ENCODE assay signal across 12 mouse cellular contexts in the genomic region with DNA sequence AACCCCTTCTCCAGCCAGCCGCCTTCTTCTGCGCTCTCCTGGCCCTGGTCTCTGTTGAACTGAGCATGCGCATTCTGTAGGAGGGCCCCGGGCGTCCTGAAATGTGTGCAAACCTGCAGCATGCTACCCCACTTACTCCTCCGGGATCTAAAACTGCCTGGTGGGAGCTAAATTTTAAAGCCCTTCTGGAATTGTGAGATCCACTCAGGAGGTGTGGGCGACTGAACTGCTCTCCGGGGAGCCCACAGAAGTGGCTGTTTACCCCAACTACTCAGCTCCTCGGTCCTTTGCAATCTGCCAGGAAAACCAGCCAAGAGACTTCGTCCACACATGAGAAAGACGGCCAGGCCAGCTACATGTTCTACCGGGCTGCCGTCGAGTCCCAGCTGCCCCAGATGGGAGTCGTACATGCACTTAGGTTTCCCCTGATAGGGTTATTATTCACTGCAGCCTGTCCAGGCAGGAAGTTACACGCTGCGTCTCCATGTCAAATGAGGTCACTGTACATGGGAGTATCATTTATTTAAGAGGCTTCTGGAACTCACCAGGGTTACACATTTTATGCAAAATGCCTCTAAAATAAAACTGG. TPM values are rescaled to one million over a fixed set of nuclear protein-coding genes. Genes with fewer than 3 reads are reported as not detected.
DNase-seq lines count a peak whose midpoint lies in the region; TF ChIP-seq lines count a peak whose summit lies in the region.
"Had no signal": no experiment of that assay in that cellular context is flagged by ENCODE, and none has a peak within 500 bp of the region (broad histone marks: within the 10 kb centered on the region; RNA-seq: fewer than 3 reads in every experiment).

No protein-coding gene starts in this region.

- DNase-seq in layer of hippocampus, adult 2 months (ENCODE audit: low spot score in 2 of 2), result peak; percentile 67 to 78
- DNase-seq in layer of hippocampus, postnatal 10 days (ENCODE audit: low spot score in 2 of 2), result no peak
- peak; percentile 64 for DNase-seq in gastrocnemius, adult 2 months
- peak; percentile 50 for DNase-seq in heart, postnatal 25 days (ENCODE audit: low spot score)
- peak; percentile 84 to 87 for DNase-seq in left cerebral cortex, postnatal 36 days (ENCODE audit: low spot score in 2 of 2)
- DNase-seq in limb, embryonic 10.5 days (ENCODE audit: low spot score), result no peak
- no peak for DNase-seq in testis, postnatal 14 days (ENCODE audit: low spot score)
- DNase-seq in cerebellum, adult 11 months, result no peak
- DNase-seq: adrenal gland, adult 2 months; lung, adult 18-20 months had no signal

- H3K4me1 ChIP-seq in limb, embryonic 10.5 days, result peaks cover 8% of the 10 kb centered on the region
- H3K4me1 ChIP-seq: embryonic facial prominence, embryonic 12.5 days; hindbrain, embryonic 15.5 days had no signal

- no peak overlapping the region for H3K4me3 ChIP-seq in layer of hippocampus, adult 2 months
- peak overlapping the region; percentile 19 for H3K4me3 ChIP-seq in gastrocnemius, adult 2 months
- H3K4me3 ChIP-seq in limb, embryonic 10.5 days, result no peak overlapping the region
- H3K4me3 ChIP-seq: embryonic facial prominence, embryonic 12.5 days; hindbrain, embryonic 15.5 days had no signal

- no peaks in the 10 kb centered on the region for H3K27me3 ChIP-seq in limb, embryonic 10.5 days (ENCODE audit: low read depth, poor library complexity, severe bottlenecking)
- H3K27me3 ChIP-seq: embryonic facial prominence, embryonic 12.5 days; hindbrain, embryonic 15.5 days had no signal

- no peaks in the 10 kb centered on the region for H3K36me3 ChIP-seq in limb, embryonic 10.5 days
- H3K36me3 ChIP-seq: embryonic facial prominence, embryonic 12.5 days had no signal

- intact Hi-C loops in gastrocnemius, adult 2 months (cut with DNase I), result no loop called here
- intact Hi-C loops in heart, postnatal 25 days (cut with DNase I), result no loop called here
- intact Hi-C loops in left cerebral cortex, postnatal 36 days (cut with DNase I), result no loop called here

- 82% methylated on average over 17 of the region's 17 CpGs for WGBS in limb, embryonic 10.5 days

- H3K9me3 ChIP-seq in limb, embryonic 10.5 days (replicated peaks), result no peaks in the 10 kb centered on the region
- H3K9me3 ChIP-seq: embryonic facial prominence, embryonic 12.5 days; hindbrain, embryonic 15.5 days had no signal

- TF ChIP-seq CTCF in layer of hippocampus, adult 2 months (conservative IDR thresholded peaks at IDR 0.05), result no peak
- TF ChIP-seq CTCF in gastrocnemius, adult 2 months (IDR thresholded peaks at IDR 0.05), result no peak

- H3K27ac ChIP-seq in layer of hippocampus, adult 2 months, result peak overlapping the region; percentile 77
- H3K27ac ChIP-seq in gastrocnemius, adult 2 months, result peak overlapping the region; percentile 70
- no peak overlapping the region for H3K27ac ChIP-seq in limb, embryonic 10.5 days
- H3K27ac ChIP-seq: embryonic facial prominence, embryonic 12.5 days; hindbrain, embryonic 15.5 days had no signal

RNA-seq across cellular contexts. Expression of gene 1700019N19Rik, which starts 22.3 kb away (rescaled TPM):
- under 1 TPM in 1 of 2 experiments, not detected in 1; 0.37 TPM for total RNA-seq in layer of hippocampus, adult 2 months (2021)
- under 1 TPM in 1 of 2 experiments, not detected in 1; 0.37 TPM for total RNA-seq in layer of hippocampus, postnatal 10 days (2021)
- not detected for total RNA-seq in gastrocnemius, adult 2 months (2021)
- total RNA-seq in heart, postnatal 25 days (2021), result not detected
- 1 to 10 TPM in 1 of 2 experiments, not detected in 1; 1.1 TPM for total RNA-seq in left cerebral cortex, postnatal 36 days (2021)
- not detected in 2 replicates for polyA plus RNA-seq in limb, embryonic 10.5 days (2016; fragmentation: Nextera tagmentation; extraction: Ambion mirVana)
- polyA plus RNA-seq: adrenal gland, adult 2 months; hindbrain, embryonic 15.5 days had no signal

RNA-seq across cellular contexts. Expression of gene Pnliprp2, which starts 57.0 kb away (rescaled TPM):
- total RNA-seq in layer of hippocampus, adult 2 months (2021), result under 1 TPM in 1 of 2 experiments, not detected in 1; 0.22 TPM
- under 1 TPM in 1 of 2 experiments, not detected in 1; 0.20 TPM for total RNA-seq in layer of hippocampus, postnatal 10 days (2021)
- not detected for total RNA-seq in gastrocnemius, adult 2 months (2021)
- total RNA-seq in heart, postnatal 25 days (2021), result not detected
- under 1 TPM in 1 of 2 experiments, not detected in 1; 0.20 TPM for total RNA-seq in left cerebral cortex, postnatal 36 days (2021)
- 0.11 TPM in 1 of 2 replicates, not detected in the other for polyA plus RNA-seq in limb, embryonic 10.5 days (2016; fragmentation: Nextera tagmentation; extraction: Ambion mirVana)
- total RNA-seq: adrenal gland, adult 2 months had no signal
- polyA plus RNA-seq: adrenal gland, adult 2 months; embryonic facial prominence, embryonic 12.5 days; hindbrain, embryonic 15.5 days had no signal

Comparison
In these comparisons a context has a peak if more than half of its experiments do, and no peak if none do; other contexts are left out.
1. DNase-seq: peak in layer of hippocampus, adult 2 months (2 of 2), gastrocnemius, adult 2 months (single experiment), heart, postnatal 25 days (single experiment) and left cerebral cortex, postnatal 36 days (2 of 2); none in layer of hippocampus, postnatal 10 days (0 of 2), limb, embryonic 10.5 days (single experiment), testis, postnatal 14 days (single experiment) and cerebellum, adult 11 months (single experiment).